Mouse (Mus musculus): Measurements from ENCODE around the gene Xylb. TPM values are rescaled to one million over a fixed set of nuclear protein-coding genes. Genes with fewer than 3 reads are reported as not detected.

Xylb gene
- total RNA-seq (2021), result 1 to 10 TPM; 1.1 TPM
- long read RNA-seq, experiment 1, partial matches to known transcripts, result 0 of 4 reads
- long read RNA-seq, experiment 1, other reads (novel, unspliced or antisense), result 0 of 4 reads
- long read RNA-seq, experiment 2, partial matches to known transcripts, result 1 of 1 reads
- long read RNA-seq, experiment 2, other reads (novel, unspliced or antisense), result 0 of 1 reads

DNA sequence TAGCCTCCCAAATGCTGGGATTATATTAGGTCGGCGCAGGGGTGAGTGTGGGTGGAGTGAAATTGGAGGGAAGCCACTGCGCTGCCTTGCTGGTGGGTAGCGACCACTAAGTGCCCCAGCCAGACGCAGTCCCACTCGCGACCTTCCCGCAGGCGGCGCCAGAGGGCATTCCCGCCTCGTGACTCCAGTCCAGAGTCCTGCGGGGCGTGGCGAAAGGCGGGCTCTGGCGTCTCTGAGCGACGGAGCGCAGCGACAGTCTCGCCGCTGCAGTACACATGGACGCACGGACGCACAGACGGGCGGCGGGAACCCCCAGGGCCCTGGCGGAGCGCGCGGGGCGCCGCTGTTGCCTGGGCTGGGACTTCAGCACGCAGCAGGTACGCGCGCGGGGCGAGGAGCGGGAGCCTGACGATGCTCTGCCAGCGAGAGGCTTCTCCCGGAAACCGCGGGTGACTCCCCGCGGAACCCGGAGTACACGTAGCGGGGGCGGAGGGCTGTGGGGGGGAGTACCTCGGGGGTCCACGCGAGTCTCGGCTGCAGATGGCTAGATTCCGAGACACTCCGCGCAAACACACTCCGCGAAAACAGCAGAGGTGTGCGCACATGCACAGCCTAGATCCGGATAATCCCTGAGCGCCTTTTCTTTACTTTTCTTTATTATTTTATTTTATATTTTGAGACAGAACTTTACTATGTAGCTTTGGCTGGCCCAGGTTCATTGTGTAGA lies at the start of gene Xylb:
TSS of gene Xylb (plus strand) at position 51 of the 727 bp plus-strand sequence.
- DNase-seq (ENCODE audit: low spot score in 2 of 2), result peak; percentile 90 to 94

DNA sequence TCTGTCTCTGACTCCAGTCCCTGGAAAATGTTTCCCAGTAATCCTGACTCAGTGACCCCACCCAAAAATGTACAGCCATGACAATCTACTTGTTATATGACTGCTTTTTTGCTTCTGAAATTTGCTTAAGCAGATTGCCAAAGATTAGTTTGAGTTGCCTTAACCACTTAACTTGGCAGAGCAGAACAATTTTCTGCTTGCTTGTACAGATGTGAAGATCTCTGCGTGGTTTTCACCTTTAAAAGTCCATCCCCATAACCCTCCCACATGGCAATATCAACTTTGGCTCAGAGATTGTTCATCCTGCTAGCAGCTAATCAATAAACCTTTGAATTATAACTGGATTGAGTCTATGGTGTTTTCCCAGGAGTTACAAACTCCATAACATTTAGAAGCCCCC lies 48.1 kb upstream of the Xylb start:
- no peak for DNase-seq (ENCODE audit: low spot score in 2 of 2)

- DNase-seq (ENCODE audit: low spot score in 2 of 2), result no peak
Measured at GRCm38 (mm10) chr9:119313096-119313495, 44.1 kb upstream of the Xylb start.

DNA sequence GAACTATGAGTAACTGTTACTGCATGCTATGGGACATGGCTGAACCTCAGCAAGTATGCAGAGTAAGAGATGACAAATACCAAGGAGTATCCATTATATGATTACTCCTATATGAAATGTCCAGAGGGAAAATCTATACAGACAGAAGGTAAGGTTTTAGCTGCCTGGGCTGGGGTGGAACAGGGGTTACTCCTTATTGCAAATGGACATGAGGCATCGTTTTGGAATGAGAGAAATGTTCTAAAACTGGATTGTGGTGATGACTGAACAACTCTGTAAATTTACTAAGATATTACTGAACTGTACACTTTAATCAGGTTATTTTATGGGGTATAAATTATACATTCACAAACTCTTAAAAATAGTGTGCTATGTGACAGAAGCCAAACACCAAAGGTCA lies 38.3 kb upstream of the Xylb start:
- DNase-seq (ENCODE audit: low spot score in 2 of 2), result no peak

DNA sequence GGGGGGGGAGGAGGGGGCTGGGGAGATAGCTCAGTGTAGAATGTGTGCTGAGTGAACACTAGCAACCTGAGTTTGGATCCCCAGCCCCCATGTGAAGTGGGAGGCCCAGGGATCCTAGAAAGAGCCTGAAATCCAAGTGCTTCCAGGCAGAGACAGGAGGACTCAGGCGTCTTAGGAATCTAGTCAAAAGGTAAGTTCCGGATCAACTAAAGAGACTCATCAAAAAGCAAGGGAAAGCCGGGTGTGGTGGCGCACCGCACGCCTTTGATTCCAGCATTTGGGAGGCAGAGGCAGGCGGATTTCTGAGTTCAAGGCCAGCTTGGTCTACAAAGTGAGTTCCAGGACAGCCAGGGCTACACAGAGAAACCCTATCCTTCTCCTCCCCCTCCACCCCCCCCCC lies 36.7 kb upstream of the Xylb start:
- no peak for DNase-seq (ENCODE audit: low spot score in 2 of 2)

DNA sequence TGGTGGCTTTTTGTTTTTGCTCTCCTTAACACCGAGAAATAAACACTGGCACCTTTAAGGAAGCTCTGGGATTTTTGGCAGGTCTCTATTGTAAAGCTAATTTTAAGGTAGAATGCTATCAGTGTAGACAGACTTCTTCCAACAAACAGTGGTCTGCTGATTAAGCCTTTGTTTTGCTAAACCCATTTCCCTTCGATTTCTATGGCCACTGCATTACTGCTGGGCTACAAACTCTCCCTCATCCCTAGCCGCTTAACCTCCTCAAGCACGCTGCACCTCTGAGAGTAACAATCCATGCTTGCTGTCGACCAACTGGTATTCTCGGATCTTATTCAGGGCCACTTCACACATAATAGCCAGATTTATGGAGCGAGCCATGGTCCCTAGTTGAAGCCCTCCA lies 36.2 kb upstream of the Xylb start:
- DNase-seq (ENCODE audit: low spot score in 2 of 2), result no peak

- no peak for DNase-seq (ENCODE audit: low spot score in 2 of 2)
Measured at GRCm38 (mm10) chr9:119321392-119322229, 35.6 kb upstream of the Xylb start.

DNA sequence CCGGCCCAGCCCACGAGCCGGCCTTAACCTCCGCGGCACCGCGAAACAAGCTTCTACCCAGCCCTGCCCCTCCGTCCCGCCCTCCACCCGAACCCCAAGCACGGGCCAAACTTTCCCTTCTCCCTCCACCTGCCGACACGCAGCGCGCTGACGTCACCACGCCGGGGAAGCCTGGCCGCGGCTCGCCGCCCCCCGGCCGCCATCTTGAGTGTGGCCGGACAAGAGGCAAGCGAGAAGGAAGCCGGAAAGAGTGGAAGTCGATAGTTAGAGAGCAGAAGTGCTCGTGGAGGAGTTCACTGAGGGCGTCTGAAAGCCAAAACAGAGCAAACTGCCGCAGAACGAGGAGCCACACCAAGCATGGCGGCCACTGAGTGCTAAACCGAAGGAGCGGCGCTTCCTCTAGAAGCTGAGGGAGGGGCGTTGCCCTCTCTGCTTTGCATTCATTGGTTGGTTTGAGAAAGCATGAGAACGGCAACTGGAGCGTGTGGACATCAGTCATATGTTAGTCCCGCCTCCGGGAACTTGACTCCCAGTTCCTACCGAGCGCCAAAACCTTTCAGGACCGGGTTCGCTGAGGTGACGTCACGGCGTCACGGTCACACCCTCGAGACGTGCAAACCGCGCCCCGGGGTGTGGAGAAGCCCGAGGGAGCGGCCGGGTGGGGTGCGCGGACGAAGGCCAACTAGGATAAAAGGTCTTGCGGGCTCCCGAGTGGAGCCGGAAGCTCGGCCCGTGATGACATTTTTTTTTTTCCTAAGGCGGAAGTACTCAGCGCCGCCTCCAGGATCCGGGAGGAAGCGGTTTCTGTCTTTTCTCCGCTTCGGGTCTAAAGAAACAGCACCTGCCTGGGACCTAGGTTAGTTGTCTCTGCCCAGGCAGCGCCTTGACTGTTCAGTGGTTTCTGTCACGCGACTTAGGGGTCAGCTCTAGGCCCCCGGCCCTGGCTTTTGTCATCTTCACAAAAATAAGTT lies 34.6 kb upstream of the Xylb start, which contains the start of gene Oxsr1:
TSS of gene Oxsr1 (minus strand) at position 139 of the 971 bp plus-strand sequence.
- DNase-seq (ENCODE audit: low spot score in 2 of 2), result peak; percentile 96 to 97

- DNase-seq (ENCODE audit: low spot score in 2 of 2), result no peak
Measured at GRCm38 (mm10) chr9:119323260-119323645, 33.9 kb upstream of the Xylb start.

DNA sequence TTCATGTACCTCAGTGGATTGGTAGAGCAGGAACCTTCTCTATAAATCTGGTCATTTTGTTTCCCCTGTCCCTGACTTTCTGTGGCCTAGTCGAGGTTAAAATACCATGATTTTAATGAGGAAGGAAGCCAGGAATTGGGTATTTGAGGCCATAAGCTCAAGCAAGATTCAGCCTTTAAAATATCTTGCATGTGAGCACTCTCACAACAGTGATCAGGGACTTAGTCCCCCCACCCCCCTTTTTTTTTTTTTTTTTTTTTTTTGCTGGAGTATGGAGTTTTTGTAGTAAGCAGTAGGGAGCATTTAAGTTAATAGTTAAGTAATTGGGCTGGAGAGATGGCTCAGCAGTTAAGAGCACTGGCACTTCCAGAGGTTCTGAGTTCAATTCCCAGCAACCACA lies 33.1 kb upstream of the Xylb start:
- no peak for DNase-seq (ENCODE audit: low spot score in 2 of 2)

- no peak for DNase-seq (ENCODE audit: low spot score in 2 of 2)
Measured at GRCm38 (mm10) chr9:119328488-119328887, 28.7 kb upstream of the Xylb start.

DNA sequence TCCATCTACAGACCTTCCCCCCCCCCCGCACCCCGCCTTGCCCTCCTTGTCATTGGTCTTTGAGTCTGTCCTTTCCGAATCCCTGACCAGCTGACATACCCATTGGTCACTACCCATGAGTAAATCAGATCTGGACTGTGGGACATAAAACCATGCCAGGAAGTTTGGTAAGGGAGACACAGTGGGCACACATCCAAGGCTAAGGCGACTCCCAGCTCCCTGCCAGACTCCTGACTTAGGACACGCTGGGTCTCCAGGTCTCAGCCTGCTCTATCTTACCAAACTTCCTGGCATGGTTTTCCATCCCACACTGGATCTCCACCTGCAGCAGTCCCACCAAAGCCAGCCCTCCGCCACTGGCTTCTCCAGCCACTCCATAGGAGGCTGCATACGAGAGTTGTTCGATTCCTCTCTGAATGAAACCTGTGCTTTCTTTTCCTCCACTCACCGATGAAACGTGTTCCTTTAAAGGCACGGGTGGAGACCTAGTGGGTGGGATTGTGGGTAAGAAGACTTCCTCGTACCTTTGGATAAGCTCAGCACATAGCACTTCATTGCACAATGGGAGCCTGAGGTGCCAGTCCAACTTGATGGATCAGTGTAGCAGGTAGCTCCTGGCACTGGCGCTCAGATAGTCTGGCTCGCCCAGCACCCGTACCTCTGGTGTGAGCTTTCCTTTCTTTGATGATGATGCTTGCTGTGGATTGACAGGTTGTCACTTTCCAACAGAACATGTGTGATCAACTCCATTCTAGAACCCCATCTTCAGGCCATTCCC lies 26.8 kb upstream of the Xylb start:
- no peak for DNase-seq (ENCODE audit: low spot score in 2 of 2)

DNA sequence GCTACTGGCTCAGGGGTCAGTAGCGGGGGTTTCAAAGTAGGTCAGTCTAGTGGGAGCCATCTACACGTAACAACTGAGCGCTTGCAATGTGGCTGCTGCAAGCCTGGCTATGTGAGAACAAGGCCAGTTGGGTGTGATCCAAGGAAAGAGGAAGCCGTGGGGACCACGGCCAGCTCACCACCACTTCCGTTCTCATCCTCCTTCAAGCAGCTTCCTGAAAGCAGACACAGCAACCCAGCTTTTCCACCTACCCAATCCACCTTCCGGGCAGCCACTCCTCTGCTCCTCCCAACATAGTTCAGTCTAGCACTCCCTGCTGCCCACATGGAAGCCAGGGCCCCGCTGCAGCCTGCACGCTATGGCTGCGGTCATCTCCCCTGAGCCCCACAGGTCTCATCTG lies 22.9 kb upstream of the Xylb start:
- no peak for DNase-seq (ENCODE audit: low spot score in 2 of 2)

- DNase-seq (ENCODE audit: low spot score in 2 of 2), result no peak
Measured at GRCm38 (mm10) chr9:119334834-119335233, 22.3 kb upstream of the Xylb start.

DNA sequence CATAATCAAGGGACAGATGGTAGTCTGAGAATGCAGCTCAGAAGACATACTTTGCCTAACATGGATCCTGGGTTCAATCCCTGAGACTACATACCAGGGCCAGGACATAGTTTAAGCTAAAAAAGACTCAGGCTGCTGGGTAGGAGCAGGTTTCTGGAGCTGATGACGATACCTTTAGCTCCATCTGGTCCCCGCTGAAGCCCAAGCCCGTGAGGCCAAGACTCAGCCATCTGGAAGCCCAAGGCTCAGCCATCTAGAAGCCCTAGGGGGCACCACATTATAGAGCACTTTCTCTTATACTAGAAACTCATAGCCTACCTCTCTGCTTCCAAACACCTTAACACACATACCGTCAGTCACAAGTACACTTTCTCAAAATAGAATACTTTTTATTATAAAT lies 21.6 kb upstream of the Xylb start:
- DNase-seq (ENCODE audit: low spot score in 2 of 2), result no peak

DNA sequence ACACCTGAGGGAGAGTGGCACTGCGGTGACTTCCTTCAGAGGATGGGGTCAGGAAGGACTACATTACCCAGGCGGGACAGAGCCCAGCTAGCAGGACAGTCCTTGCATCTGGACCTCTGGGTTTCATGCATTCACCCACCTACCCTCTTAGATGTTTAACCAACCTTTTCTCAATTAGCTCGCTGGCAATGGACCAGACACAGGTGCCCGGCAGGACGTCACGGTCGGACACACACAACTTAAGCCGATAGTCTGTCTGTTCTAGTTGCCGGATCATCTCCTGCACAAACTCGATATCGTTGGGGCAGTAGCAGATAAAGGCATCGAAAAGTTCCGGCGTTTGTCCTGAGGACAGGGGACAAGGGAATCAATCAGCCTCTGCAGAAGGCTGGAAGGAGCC lies 19.3 kb upstream of the Xylb start:
- no peak for DNase-seq (ENCODE audit: low spot score in 2 of 2)

- no peak for DNase-seq (ENCODE audit: low spot score in 2 of 2)
Measured at GRCm38 (mm10) chr9:119338350-119338749, 18.8 kb upstream of the Xylb start.

- no peak for DNase-seq (ENCODE audit: low spot score in 2 of 2)
Measured at GRCm38 (mm10) chr9:119339106-119339505, 18.1 kb upstream of the Xylb start.

GRCm38 (mm10) chr9:119339558-119340211 lies 17.5 kb upstream of the Xylb start, which contains the start of gene Acaa1a:
Acaa1a (plus strand) TSS chr9:119339676.
- DNase-seq (ENCODE audit: low spot score in 2 of 2), result peak; percentile 66 to 75

Data from adrenal gland, adult 18-20 months (tissue).